Mouse (Mus musculus) embryo, embryonic 11 days (tissue): Measurements from ENCODE around the gene Lamtor3.
"Not testable (repeated sequence)": the region's sequence is repeated elsewhere in the genome, so short reads cannot be mapped to it uniquely, and the experiment has no call there.

Experiments used
- DNase-seq: peaks from one replicate; pipeline ENCODE4 v3.0.0-alpha.2; 2015

Gene Lamtor3

GRCm38 (mm10) chr3:137963508-137963907, 45.2 kb downstream of the Lamtor3 start:
- DNase-seq: no peak

GRCm38 (mm10) chr3:137964014-137964413, 45.7 kb downstream of the Lamtor3 start:
- DNase-seq: not testable (repeated sequence)

- no peak for DNase-seq
Measured at GRCm38 (mm10) chr3:137968105-137968819, 50.0 kb downstream of the Lamtor3 start.

GRCm38 (mm10) chr3:137968820-137969486, 50.6 kb downstream of the Lamtor3 start:
- DNase-seq: no peak

- DNase-seq: peak; percentile 60
Measured at GRCm38 (mm10) chr3:137969951-137970350, 51.6 kb downstream of the Lamtor3 start.

DNA sequence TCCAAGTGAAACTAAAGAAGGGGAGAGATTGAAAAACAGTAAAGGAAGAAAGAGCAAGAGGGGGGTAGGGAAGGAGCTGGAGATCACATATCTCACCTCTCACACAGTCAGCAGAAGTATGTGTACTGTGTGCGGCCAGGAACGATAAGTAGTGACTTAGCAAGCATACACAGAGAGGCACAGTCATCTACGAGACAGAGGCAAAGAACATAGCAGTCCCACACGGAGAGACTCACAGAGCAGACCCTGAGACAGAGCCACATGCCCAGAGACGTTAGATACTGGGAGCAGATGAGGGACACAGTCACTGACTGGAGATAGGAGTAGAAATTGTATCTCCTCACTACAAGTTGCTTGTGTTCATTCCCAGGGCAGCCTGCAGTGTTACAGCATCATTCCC, 53.9 kb downstream of the Lamtor3 start:
- no peak for DNase-seq

GRCm38 (mm10) chr3:137972989-137973388, 54.7 kb downstream of the Lamtor3 start:
- DNase-seq: no peak

DNA sequence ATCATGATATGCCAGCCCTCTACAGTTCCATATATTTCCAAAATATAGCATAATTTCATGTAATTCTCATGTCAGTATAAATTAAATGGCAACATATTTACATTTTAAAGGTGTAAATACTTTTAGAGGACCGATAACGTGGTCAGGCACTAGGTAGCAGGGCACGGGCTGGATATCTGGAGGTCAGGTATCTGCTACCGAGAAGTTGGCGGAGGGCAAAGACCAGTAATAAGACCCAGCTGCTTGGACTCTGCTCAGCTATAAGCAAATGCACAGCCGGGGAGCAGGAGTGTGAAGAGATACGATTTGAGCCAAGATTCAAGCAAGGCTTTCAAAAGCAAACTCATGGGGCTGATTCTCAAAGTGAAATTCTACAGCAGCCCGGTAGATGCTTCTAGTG, 56.0 kb downstream of the Lamtor3 start:
- no peak for DNase-seq

GRCm38 (mm10) chr3:137975435-137975834, 57.1 kb downstream of the Lamtor3 start:
- no peak for DNase-seq

- no peak for DNase-seq
Measured at GRCm38 (mm10) chr3:137975856-137976423, 57.6 kb downstream of the Lamtor3 start.

GRCm38 (mm10) chr3:137976943-137977628, 58.8 kb downstream of the Lamtor3 start:
- DNase-seq: peak; percentile 57

GRCm38 (mm10) chr3:137977629-137978041, 59.3 kb downstream of the Lamtor3 start:
- DNase-seq: no peak

- no peak for DNase-seq
Measured at GRCm38 (mm10) chr3:137978233-137978632, 59.9 kb downstream of the Lamtor3 start.
